Mouse (Mus musculus) lung, postnatal 14 days (tissue): Measurements from ENCODE around the gene Zfp524.

Experiments used
- DNase-seq: peaks from one replicate; pipeline ENCODE4 v3.0.0; 2021

The Zfp524 gene

GRCm38 (mm10) chr7:5052931-5053343 is 38.7 kb downstream of the Zfp524 start:
- no peak for DNase-seq

GRCm38 (mm10) chr7:5053456-5054179 is 39.4 kb downstream of the Zfp524 start:
- no peak for DNase-seq

GRCm38 (mm10) chr7:5056651-5057263 is 42.5 kb downstream of the Zfp524 start:
- DNase-seq, result no peak

- no peak for DNase-seq
Measured at GRCm38 (mm10) chr7:5057381-5057780, 43.2 kb downstream of the Zfp524 start.

GRCm38 (mm10) chr7:5057804-5058203 is 43.6 kb downstream of the Zfp524 start:
- no peak for DNase-seq

- no peak for DNase-seq
Measured at GRCm38 (mm10) chr7:5058631-5059030, 44.4 kb downstream of the Zfp524 start.

GRCm38 (mm10) chr7:5059421-5059820 is 45.2 kb downstream of the Zfp524 start:
- no peak for DNase-seq

- DNase-seq, result peak; percentile 82
Measured at GRCm38 (mm10) chr7:5060239-5060731, 46.1 kb downstream of the Zfp524 start.

- peak; percentile 99 for DNase-seq
Measured at GRCm38 (mm10) chr7:5060944-5061773, 46.9 kb downstream of the Zfp524 start.

GRCm38 (mm10) chr7:5061774-5062359 is 47.7 kb downstream of the Zfp524 start, which contains the start of gene U2af2:
Gene U2af2 (plus strand): TSS chr7:5062143.
- DNase-seq, result peak; percentile 96

GRCm38 (mm10) chr7:5062360-5063001 is 48.3 kb downstream of the Zfp524 start:
- peak; percentile 64 for DNase-seq

- no peak for DNase-seq
Measured at GRCm38 (mm10) chr7:5064886-5065285, 50.7 kb downstream of the Zfp524 start.
